Mouse (Mus musculus) small intestine, adult 2 months (tissue): ENCODE measurements around the gene Tagln2. TPM values are rescaled to one million over a fixed set of nuclear protein-coding genes. Genes with fewer than 3 reads are reported as not detected.
A peak's percentile ranks its signal among the peaks of the same experiment; 100 is the strongest.

Source experiments
- H3K27ac ChIP-seq: fragments of 200-500 bp; 2 replicates; pipeline ENCODE4 v1.5.1; 2012; ENCODE audit warnings: low read depth, low read length, control low read depth, inconsistent platforms; ENCODE audit not compliant: insufficient read depth
- H3K27me3 ChIP-seq: fragments of 200-500 bp; 2 replicates; pipeline ENCODE4 v1.6.1; 2012; ENCODE audit warnings: mild to moderate bottlenecking, moderate library complexity, low read length, inconsistent platforms; ENCODE audit not compliant: control insufficient read depth, insufficient read depth
- H3K36me3 ChIP-seq: fragments of 200-500 bp; 2 replicates; pipeline ENCODE4 v1.6.1; 2012; ENCODE audit warnings: mild to moderate bottlenecking, low read length, control low read depth, inconsistent platforms; ENCODE audit not compliant: control insufficient read depth, insufficient read depth
- H3K4me1 ChIP-seq: fragments of 200-500 bp; 2 replicates; pipeline ENCODE4 v1.6.1; 2012; ENCODE audit warnings: low read length, inconsistent platforms, mixed read lengths; ENCODE audit not compliant: control insufficient read depth, insufficient read depth, insufficient read length
- H3K4me3 ChIP-seq: fragments of 200-500 bp; 2 replicates; pipeline ENCODE4 v1.5.1; 2012; ENCODE audit warnings: low read depth, mild to moderate bottlenecking, control low read depth, inconsistent platforms, low read length, moderate library complexity
- CTCF ChIP-seq: fragments of 200-500 bp; IDR thresholded peaks from 2 replicates; pipeline ENCODE4 v1.5.1; 2012; ENCODE audit warnings: low read depth, mild to moderate bottlenecking, control low read depth, inconsistent platforms, low read length, moderate library complexity, mixed read lengths; ENCODE audit not compliant: insufficient replicate concordance, insufficient read length; ENCODE audit errors: extremely low read depth
- POLR2A ChIP-seq: fragments of 200-500 bp; IDR thresholded peaks from 2 replicates; pipeline ENCODE4 v1.6.1; 2012; ENCODE audit warnings: low read depth, mild to moderate bottlenecking, control low read depth, inconsistent platforms, low read length, moderate library complexity
- WGBS: fragments of 180-500 bp; shearing (Covaris S2); methylation state at CpG from one replicate; pipeline ENCODE4 v1.1.7; 2018; 5-methylcytosine and 5-hydroxymethylcytosine counted together
- polyA plus RNA-seq: library from polyadenylated mRNA; depleted of rRNA; stranded (reverse); fragments of >200 nt; gene quantifications from 2 replicates; pipeline ENCODE4 v1.2.3, GENCODE M21; 2012

The Tagln2 gene
- polyA plus RNA-seq, 1 experiment, result 284 TPM

DNA sequence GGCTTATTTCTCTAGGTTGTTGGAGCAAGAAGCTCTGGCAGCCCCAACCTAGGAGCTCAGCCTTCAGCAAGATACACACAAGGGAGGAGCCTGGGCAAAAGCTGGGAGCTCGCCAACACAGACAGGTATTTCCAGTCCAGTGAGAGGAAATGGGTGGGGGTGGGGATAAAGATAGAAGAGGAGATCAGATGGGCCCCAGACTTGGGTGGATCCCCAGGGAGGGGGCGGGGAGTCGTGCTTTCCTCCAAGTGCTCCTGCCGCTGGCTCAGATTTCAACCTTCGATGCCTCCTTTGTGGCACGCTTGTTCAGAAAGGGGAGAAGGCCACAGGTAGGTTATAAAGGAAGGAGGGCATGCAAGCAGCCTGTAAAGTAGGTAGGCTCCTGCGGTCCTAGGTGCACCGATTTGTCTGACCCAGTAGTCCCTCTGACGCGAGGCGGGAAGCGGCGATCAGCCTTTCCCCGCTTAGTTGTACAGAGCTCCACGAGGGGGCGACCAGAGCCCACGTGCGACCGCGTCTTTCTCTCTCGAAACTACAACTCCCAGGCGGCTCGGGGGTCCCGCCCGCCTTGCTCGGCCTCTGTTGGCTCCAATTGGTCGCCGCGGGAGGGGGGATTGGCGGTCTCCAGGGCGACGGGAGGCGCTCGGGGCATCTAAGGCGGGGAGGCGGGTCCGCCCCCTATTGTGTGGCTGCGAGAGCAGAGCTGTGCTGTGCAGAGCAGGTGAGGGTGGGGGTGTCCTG, 18.1 kb upstream of the Tagln2 start, which contains the start of gene Igsf9:
Gene Igsf9, plus strand, starts transcription at position 249 of the 741 bp plus-strand sequence.
- H3K27ac ChIP-seq, result peak within 1 kb of the TSS; percentile 87
- no peaks in the 10 kb centered on the region for H3K27me3 ChIP-seq
- H3K4me1 ChIP-seq, result peaks cover 11% of the 10 kb centered on the region; the same call in 1 of the 2 replicates
- no peak; the same call in 1 of the 2 replicates for TF ChIP-seq POLR2A
- TF ChIP-seq CTCF, result peak; percentile 55; the same call in 1 of the 2 replicates
- under 1% methylated on average over 38 of the region's 38 CpGs for WGBS
- peak within 1 kb of the TSS; percentile 66 for H3K4me3 ChIP-seq
- peaks cover 13% of the 10 kb centered on the region for H3K36me3 ChIP-seq

GRCm38 (mm10) chr1:172482518-172483360, 17.1 kb upstream of the Tagln2 start:
- H3K36me3 ChIP-seq, result peaks cover 15% of the 10 kb centered on the region
- H3K27me3 ChIP-seq, result no peaks in the 10 kb centered on the region
- whole genome bisulfite sequencing, result 26% methylated on average over 12 of the region's 12 CpGs
- TF ChIP-seq CTCF (no peak), POLR2A (peak; percentile 62; the same call in 1 of the 2 replicates)
- H3K4me1 ChIP-seq, result peaks cover 11% of the 10 kb centered on the region; the same call in 1 of the 2 replicates
- H3K4me3 ChIP-seq, result peak overlapping the region; percentile 66
- H3K27ac ChIP-seq, result peak overlapping the region; percentile 87

DNA sequence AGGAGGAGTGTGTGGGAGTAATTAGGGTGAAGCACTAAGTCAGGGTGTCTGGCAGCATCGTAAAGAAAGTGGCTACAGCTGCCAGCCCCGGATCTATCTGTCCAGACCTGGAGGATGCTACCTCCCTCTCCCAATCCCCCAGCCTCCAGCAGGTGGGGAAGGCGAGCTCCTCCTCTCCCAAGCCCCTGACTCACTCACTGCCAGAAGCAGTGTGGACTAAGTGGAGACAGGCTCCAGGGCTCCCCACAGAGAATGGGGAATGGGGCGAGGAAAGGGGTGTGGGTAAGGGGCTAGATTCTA, 16.5 kb upstream of the Tagln2 start:
- peak overlapping the region; percentile 78 for H3K27ac ChIP-seq
- 49% methylated on average over 4 of the region's 4 CpGs for WGBS
- H3K4me1 ChIP-seq, result peaks cover 14% of the 10 kb centered on the region; the same call in 1 of the 2 replicates
- H3K36me3 ChIP-seq, result peaks cover 15% of the 10 kb centered on the region
- peak overlapping the region; percentile 66 for H3K4me3 ChIP-seq
- no peaks in the 10 kb centered on the region for H3K27me3 ChIP-seq
- TF ChIP-seq POLR2A, result no peak
- TF ChIP-seq CTCF, result no peak

- H3K4me1 ChIP-seq, result peaks cover 22% of the 10 kb centered on the region; the same call in 1 of the 2 replicates
- TF ChIP-seq POLR2A (no peak), CTCF (no peak)
- no peaks in the 10 kb centered on the region for H3K27me3 ChIP-seq
- H3K36me3 ChIP-seq, result peaks cover 15% of the 10 kb centered on the region
- 88% methylated on average over 11 of the region's 11 CpGs for WGBS
- H3K27ac ChIP-seq, result no peak overlapping the region
- H3K4me3 ChIP-seq, result peak overlapping the region; percentile 6
Measured at GRCm38 (mm10) chr1:172484236-172484635, 15.6 kb upstream of the Tagln2 start.

GRCm38 (mm10) chr1:172484671-172485070, 15.2 kb upstream of the Tagln2 start:
- TF ChIP-seq POLR2A (no peak), CTCF (no peak)
- Histone ChIP-seq H3K27me3 (no peaks in the 10 kb centered on the region), H3K4me1 (peaks cover 26% of the 10 kb centered on the region), H3K27ac (no peak overlapping the region), H3K36me3 (peaks cover 15% of the 10 kb centered on the region), H3K4me3 (peak overlapping the region; percentile 6)
- 84% methylated on average over 13 of the region's 13 CpGs for WGBS

GRCm38 (mm10) chr1:172485821-172486220, 14.0 kb upstream of the Tagln2 start:
- Histone ChIP-seq H3K4me1 (peaks cover 34% of the 10 kb centered on the region), H3K36me3 (peaks cover 15% of the 10 kb centered on the region), H3K4me3 (no peak overlapping the region), H3K27me3 (no peaks in the 10 kb centered on the region), H3K27ac (no peak overlapping the region)
- WGBS, result 87% methylated on average over 6 of the region's 6 CpGs
- no peak for TF ChIP-seq POLR2A
- no peak for TF ChIP-seq CTCF

- TF ChIP-seq CTCF, result no peak
- no peak for TF ChIP-seq POLR2A
- H3K27me3 ChIP-seq, result no peaks in the 10 kb centered on the region
- H3K4me1 ChIP-seq, result peaks cover 31% of the 10 kb centered on the region
- peaks cover 19% of the 10 kb centered on the region for H3K36me3 ChIP-seq
- H3K4me3 ChIP-seq, result no peak overlapping the region
- 83% methylated on average over 4 of the region's 4 CpGs for WGBS
- no peak overlapping the region for H3K27ac ChIP-seq
Measured at GRCm38 (mm10) chr1:172486236-172486635, 13.6 kb upstream of the Tagln2 start.
